Mouse (Mus musculus) forebrain, embryonic 10.5 days (tissue): ENCODE measurements around the gene Paip2b. TPM values are rescaled to one million over a fixed set of nuclear protein-coding genes. Genes with fewer than 3 reads are reported as not detected.
"Not testable (repeated sequence)": the region's sequence is repeated elsewhere in the genome, so short reads cannot be mapped to it uniquely, and the experiment has no call there.

ENCODE experiments used
- DNase-seq: peaks from one replicate; pipeline ENCODE4 v3.0.0-alpha.2; 2017; ENCODE audit warnings: low spot score; ENCODE audit errors: extremely low spot score
- H3K27ac ChIP-seq: fragments of 300-500 bp; sonication (generic); 2 replicates; pipeline ENCODE4 v1.5.1; 2016; ENCODE audit warnings: mild to moderate bottlenecking
- H3K27me3 ChIP-seq: fragments of 300-500 bp; sonication (generic); 2 replicates; pipeline ENCODE4 v1.6.1; 2016; ENCODE audit warnings: mild to moderate bottlenecking; ENCODE audit not compliant: poor library complexity, severe bottlenecking
- H3K36me3 ChIP-seq: fragments of 300-500 bp; sonication (generic); replicated peaks from 2 replicates; pipeline ENCODE4 v1.6.1; 2016; ENCODE audit warnings: mild to moderate bottlenecking, moderate library complexity
- H3K4me1 ChIP-seq: fragments of 300-500 bp; sonication (generic); 2 replicates; pipeline ENCODE4 v1.6.1; 2016
- H3K4me3 ChIP-seq: fragments of 300-500 bp; sonication (generic); 2 replicates; pipeline ENCODE4 v1.5.1; 2016; ENCODE audit warnings: mild to moderate bottlenecking, moderate library complexity
- H3K9me3 ChIP-seq: fragments of 300-500 bp; sonication (generic); 2 replicates; pipeline ENCODE4 v1.6.1; 2016; ENCODE audit warnings: mild to moderate bottlenecking, moderate library complexity
- WGBS: fragments of 180-500 bp; shearing (Covaris S2); methylation state at CpG from one replicate; pipeline ENCODE4 v1.1.7; 2016; 5-methylcytosine and 5-hydroxymethylcytosine counted together
- polyA plus RNA-seq: library from polyadenylated mRNA; unstranded; fragments of >200 nt; fragmentation: Nextera tagmentation; extraction: Ambion mirVana; gene quantifications from 2 replicates; pipeline ENCODE4 v1.2.1, GENCODE M21; 2016

The Paip2b gene
- polyA plus RNA-seq, 1 experiment from 2014 or later: 22.7 TPM

DNA sequence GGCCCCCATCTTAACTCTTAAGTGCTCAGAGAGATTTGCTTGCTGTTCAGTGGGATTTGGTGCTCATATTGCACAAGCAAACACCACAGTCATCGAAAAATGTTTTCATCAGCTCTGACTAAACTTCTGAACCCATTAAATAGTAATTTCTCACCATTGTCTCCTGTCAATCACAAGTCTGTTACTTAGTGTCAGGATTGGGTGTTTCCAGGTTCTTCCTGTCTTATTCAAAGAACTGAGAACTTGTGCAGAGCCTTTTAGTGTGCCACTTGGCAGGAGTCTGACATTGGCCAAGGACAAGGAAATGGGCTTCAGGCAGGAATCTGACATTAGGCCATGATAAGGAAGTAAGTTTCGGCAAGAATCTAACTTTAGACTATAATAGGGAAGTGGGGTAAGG lies 6.5 kb upstream of the Paip2b start:
- Histone ChIP-seq H3K27me3 (no peaks in the 10 kb centered on the region), H3K36me3 (no peaks in the 10 kb centered on the region), H3K27ac (no peak overlapping the region), H3K4me1 (no peaks in the 10 kb centered on the region), H3K4me3 (no peak overlapping the region), H3K9me3 (no peaks in the 10 kb centered on the region)
- DNase-seq: no peak
- 92% methylated on average over 2 of the region's 2 CpGs for whole genome bisulfite sequencing

DNA sequence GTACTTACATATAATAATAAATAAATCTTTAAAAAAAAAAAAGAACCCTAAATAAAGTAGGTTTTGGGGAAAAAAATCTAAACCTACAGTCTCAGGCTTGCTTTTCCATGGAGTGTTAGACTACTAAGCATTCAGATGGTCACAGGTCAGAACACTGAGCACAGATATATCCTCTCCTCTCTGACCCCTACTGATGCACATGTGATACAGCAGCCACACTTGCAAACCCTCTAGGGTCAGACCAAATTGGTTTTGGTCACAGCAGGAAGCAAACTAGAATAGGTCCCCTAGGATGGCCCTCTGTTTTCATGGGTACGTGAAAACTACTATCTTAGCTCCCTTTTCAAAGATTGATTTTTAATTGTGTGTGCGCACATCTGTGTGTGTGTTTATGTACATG lies 5.3 kb upstream of the Paip2b start:
- no peak overlapping the region for H3K27ac ChIP-seq
- H3K27me3 ChIP-seq: no peaks in the 10 kb centered on the region
- 93% methylated on average over 2 of the region's 2 CpGs for WGBS
- H3K4me3 ChIP-seq: no peak overlapping the region
- no peaks in the 10 kb centered on the region for H3K36me3 ChIP-seq
- no peak for DNase-seq
- no peaks in the 10 kb centered on the region for H3K9me3 ChIP-seq
- H3K4me1 ChIP-seq: 0 out of 2 replicates have a peak, but pooled peaks cover 5% of the 10 kb centered on the region

DNA sequence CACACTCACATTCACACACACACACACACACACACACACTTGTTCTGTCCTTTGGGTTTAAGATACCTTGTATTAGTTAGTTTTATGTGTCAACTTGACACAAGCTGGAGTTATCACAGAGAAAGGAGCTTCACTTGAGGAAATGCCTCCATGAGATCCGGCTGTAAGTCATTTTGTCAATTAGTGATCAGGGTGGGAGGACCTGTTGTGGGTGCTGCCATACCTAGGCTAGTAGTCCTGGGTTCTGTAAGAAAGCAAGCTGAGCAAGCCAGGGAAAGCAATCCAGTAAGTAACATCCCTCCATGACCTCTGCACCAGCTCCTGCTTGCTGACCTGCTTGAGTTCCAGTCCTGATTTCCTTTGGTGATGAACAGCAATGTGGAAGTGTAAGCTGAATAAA lies 852 bp upstream of the Paip2b start:
- peaks cover 20% of the 10 kb centered on the region for H3K36me3 ChIP-seq
- peaks cover 25% of the 10 kb centered on the region for H3K4me1 ChIP-seq
- H3K9me3 ChIP-seq, DNase-seq, H3K27me3 ChIP-seq: not testable (repeated sequence)
- peak overlapping the region; percentile 69 for H3K4me3 ChIP-seq
- 70% methylated on average over 1 of the region's 1 CpGs for WGBS
- H3K27ac ChIP-seq: peak overlapping the region; percentile 63; the same call in 1 of the 2 replicates

DNA sequence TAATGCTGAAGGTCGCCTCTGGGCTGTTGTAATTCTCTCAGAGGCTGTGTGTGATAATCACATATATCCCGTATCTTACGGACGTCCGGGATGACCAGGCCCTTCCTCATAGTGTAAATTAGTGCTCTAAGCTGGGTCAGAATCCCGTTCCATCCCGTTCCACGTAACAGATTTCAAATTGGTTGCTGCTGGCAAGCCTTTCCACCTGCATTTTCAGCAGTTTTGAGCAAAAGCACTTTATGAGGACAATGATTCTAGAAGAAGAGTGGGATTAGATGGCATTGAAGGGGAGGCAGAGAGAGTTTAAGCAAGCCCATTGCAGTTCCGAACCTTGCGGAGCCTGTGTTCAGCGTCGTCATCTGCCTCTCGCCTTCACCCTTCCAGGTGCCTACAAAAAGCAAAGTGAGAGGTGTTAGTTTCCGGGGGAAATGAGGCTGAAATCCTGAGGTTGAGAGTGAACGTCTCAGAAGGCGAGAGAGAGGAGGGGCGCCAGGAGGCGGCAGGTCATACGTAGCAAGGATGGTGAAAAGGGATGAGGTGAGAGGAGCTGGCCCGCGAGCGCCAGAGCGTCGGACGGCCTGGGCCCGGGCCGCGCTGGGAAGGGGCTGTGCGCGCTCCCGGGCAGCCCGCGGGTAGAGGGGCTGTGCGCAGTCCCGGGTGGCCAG lies 468 bp downstream of the Paip2b start:
- Histone ChIP-seq H3K4me3 (peak overlapping the region; percentile 69), H3K9me3 (no peaks in the 10 kb centered on the region), H3K27me3 (no peaks in the 10 kb centered on the region), H3K27ac (peak overlapping the region; percentile 89), H3K4me1 (peaks cover 25% of the 10 kb centered on the region), H3K36me3 (peaks cover 27% of the 10 kb centered on the region)
- DNase-seq: no peak
- 3% methylated on average over 35 of the region's 35 CpGs for WGBS

DNA sequence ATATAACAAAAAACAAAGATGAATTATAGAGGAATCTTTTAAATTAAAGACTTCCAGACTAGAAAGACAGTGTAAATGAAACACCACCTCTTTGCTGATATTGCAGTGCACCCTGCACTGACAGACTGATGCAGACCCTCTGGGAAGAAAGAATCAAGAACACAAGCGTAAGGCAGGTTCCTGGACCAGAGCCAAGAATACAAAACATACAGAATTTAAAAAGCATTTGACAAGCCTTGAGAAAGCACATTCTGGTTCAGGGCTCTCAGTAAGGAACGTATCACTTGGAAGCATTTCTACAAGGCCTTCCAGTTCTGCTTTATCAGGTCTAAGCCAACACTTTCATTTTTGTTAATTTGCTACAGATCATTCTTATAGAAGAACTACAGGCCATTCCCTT lies 9.7 kb downstream of the Paip2b start:
- H3K9me3 ChIP-seq: no peaks in the 10 kb centered on the region
- 95% methylated on average over 2 of the region's 2 CpGs for WGBS
- H3K4me3 ChIP-seq: no peak overlapping the region
- H3K27me3 ChIP-seq: no peaks in the 10 kb centered on the region
- H3K4me1 ChIP-seq: peaks cover 21% of the 10 kb centered on the region
- no peak for DNase-seq
- no peak overlapping the region for H3K27ac ChIP-seq
- peaks cover 18% of the 10 kb centered on the region for H3K36me3 ChIP-seq

DNA sequence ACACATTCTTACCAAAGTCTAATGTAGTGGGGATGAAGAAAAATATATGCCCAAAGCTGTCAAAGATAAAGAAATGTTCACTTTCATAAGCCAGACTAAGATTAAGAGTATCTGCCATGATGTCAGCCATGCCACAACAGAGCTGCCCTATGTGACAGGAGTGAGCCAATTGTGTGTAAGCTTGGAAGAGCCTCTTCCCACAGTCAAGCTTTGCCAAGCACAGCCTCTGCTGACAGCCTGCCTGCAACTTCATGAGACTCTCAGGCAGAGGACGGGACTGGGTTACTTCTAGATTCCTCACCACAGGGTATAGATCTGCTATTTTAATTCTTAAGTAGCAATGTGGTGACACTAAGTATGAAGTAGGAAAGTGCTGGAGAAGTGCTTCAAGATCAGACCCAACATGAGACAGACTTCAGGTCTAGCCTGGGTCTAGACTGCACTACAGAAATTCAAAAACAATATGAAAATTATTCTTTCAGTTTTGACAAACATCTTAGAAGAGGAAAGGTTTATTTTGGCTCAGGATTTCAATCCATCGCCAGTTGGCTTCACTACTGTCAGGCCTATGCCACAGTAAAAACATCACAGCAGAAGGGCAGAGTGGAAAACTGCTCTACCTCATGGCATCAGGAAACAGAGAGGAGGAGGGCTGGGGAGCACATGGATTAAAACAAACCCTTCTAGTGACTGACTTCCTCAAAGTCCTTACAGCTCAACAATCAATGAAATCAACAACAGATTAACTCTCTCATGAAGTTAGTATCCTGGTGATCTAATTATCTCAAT lies 10.6 kb downstream of the Paip2b start:
- DNase-seq: no peak
- Histone ChIP-seq H3K9me3 (no peaks in the 10 kb centered on the region), H3K27me3 (no peaks in the 10 kb centered on the region), H3K27ac (no peak overlapping the region), H3K4me3 (no peak overlapping the region), H3K4me1 (peaks cover 21% of the 10 kb centered on the region), H3K36me3 (peaks cover 26% of the 10 kb centered on the region)
- WGBS: 95% methylated on average over 2 of the region's 2 CpGs

DNA sequence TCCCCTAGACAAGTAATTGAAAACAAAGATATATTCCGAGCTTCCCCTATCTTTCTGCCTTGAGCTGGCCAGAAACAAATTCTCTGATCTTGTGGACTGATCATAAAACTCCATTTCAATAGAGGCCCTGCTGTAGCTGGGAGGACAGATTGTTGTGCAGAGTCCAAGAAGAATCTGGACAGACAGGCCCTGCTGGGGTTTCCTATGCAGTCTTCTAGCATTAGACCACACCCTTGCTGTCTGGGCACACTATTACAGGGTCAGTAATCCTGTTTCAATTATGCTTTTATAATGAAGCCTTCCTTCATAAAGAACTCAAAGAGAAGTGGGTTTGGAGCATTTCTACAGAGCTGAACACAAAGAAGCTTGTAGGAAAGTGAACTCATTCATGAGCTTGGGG lies 12.5 kb downstream of the Paip2b start:
- Histone ChIP-seq H3K27me3 (no peaks in the 10 kb centered on the region), H3K4me3 (no peak overlapping the region), H3K9me3 (no peaks in the 10 kb centered on the region), H3K27ac (peak overlapping the region; percentile 52; the same call in 1 of the 2 replicates), H3K36me3 (peaks cover 46% of the 10 kb centered on the region), H3K4me1 (peaks cover 21% of the 10 kb centered on the region)
- WGBS: 79% methylated on average over 1 of the region's 1 CpGs
- no peak for DNase-seq

DNA sequence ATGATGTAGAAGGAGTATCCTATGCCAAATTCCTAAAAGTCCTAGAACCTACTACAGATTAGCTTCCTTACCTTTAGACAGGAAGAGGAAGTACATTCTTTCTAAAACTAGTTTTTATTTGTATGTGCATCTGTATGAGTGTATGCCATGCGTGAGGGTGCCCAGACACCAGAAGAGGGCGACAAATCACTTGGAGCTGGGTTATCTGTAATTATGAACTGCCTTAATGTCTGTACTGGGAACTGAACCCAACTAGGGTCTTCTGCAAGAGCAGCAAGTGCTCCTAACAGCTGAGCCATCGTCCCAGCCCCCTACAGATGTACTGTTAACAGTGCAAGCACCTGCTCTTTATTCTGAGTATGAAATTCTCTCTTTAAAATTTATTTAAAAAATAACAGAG lies 15.7 kb downstream of the Paip2b start:
- peaks cover 76% of the 10 kb centered on the region for H3K36me3 ChIP-seq
- H3K9me3 ChIP-seq: no peaks in the 10 kb centered on the region
- H3K4me1 ChIP-seq: peaks cover 21% of the 10 kb centered on the region
- H3K27me3 ChIP-seq: no peaks in the 10 kb centered on the region
- WGBS: 94% methylated on average over 3 of the region's 3 CpGs
- H3K27ac ChIP-seq: no peak overlapping the region
- H3K4me3 ChIP-seq: no peak overlapping the region
- DNase-seq: no peak

DNA sequence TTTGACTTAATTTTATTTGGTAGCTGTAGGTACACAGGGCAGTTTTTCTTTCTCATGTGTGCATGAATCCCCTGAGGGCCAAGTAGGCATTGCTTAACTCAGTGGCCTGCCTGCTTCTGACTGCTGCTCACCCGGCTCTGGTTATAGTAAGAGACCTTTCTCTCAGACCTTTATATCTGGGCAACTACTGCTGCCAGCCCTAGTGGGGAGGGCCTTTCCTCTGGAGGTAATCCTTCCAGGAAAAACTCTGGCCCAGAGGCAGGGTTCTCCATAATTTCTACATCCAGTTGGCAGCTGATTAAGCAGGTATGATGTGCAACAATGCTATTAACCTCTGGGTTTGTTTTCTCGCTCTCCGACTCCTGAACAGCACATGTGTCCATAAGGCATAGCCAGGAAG lies 28.7 kb downstream of the Paip2b start:
- Histone ChIP-seq H3K36me3 (peaks cover 56% of the 10 kb centered on the region), H3K27ac (no peak overlapping the region), H3K27me3 (no peaks in the 10 kb centered on the region), H3K4me1 (no peaks in the 10 kb centered on the region), H3K9me3 (no peaks in the 10 kb centered on the region), H3K4me3 (no peak overlapping the region)
- no peak for DNase-seq
- 91% methylated on average over 3 of the region's 3 CpGs for WGBS

DNA sequence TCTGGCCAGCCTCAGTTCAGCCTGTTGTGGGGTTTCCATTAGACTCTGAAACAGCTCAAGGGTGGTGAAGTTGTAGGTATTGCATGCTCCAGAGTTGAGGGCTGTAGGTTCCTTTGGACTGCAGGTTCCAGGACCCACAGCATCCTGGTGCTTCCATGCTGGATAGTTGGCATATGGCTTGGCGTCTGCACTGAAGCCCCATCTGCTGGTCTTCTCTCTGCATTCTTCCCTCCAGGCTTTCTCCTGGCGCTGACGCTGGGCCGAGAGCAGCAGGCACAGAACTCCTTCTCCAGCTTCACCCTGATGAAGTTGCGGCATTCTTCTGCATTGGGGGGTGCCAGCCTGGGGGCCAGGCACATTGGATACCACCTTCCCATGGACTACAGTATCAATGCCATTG lies 29.5 kb downstream of the Paip2b start:
- H3K27me3 ChIP-seq: no peaks in the 10 kb centered on the region; the same call in 1 of the 2 replicates
- WGBS: 91% methylated on average over 5 of the region's 5 CpGs
- DNase-seq: no peak

DNA sequence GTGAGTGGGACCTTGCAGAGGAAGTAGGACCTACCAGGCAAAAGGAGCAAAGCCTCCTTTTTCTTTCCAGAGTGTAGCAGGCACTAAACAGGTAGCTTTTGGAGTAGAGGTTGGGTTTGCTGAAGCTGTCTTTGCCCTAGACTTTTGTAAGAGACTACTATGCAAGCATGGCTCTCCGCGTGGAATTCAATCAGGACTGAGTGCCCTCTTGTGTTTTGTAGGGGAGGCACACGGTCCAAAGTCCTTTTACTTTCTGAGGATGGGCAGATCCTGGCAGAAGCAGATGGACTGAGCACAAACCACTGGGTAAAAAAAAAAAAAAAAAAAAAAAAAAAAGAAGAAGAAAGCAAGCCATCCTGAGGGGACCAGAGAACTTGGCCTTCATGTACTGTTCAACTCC lies 34.9 kb downstream of the Paip2b start:
- Histone ChIP-seq H3K27ac (no peak overlapping the region), H3K9me3 (no peaks in the 10 kb centered on the region), H3K4me3 (no peak overlapping the region), H3K4me1 (peaks cover 22% of the 10 kb centered on the region), H3K27me3 (no peaks in the 10 kb centered on the region; the same call in 1 of the 2 replicates), H3K36me3 (peaks cover 15% of the 10 kb centered on the region)
- WGBS: 66% methylated on average over 3 of the region's 3 CpGs
- DNase-seq: no peak

More for the DNA sequence above, 29.5 kb downstream of the Paip2b start:
- H3K9me3 ChIP-seq: no peaks in the 10 kb centered on the region
- no peaks in the 10 kb centered on the region for H3K4me1 ChIP-seq
- H3K4me3 ChIP-seq: no peak overlapping the region
- H3K27ac ChIP-seq: no peak overlapping the region
- H3K36me3 ChIP-seq: peaks cover 48% of the 10 kb centered on the region

DNA sequence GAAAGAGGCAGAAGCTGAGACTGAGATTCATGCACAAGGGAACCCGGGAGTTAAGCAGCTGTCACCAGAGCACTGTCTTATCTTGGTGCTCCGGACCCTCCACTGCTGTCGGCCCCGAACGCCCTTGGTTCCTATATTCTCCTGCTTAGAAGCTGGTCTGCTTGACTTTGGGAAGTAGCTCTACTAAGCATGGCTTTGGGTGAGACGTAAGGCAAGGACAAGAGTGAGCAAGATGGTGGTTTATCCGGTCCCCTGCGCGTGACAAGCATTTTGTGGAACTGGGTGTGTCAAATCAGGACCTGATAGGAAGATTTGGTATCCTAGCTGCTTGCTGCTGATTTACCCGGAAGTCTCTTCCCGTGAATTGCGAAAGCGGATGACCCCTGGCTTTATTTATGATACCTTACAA lies 36.0 kb downstream of the Paip2b start:
- Histone ChIP-seq H3K4me3 (peak overlapping the region; percentile 91), H3K27ac (peak overlapping the region; percentile 94), H3K36me3 (peaks cover 3% of the 10 kb centered on the region), H3K27me3 (no peaks in the 10 kb centered on the region; the same call in 1 of the 2 replicates), H3K9me3 (no peaks in the 10 kb centered on the region), H3K4me1 (peaks cover 22% of the 10 kb centered on the region)
- no peak for DNase-seq
- 21% methylated on average over 13 of the region's 13 CpGs for WGBS

DNA sequence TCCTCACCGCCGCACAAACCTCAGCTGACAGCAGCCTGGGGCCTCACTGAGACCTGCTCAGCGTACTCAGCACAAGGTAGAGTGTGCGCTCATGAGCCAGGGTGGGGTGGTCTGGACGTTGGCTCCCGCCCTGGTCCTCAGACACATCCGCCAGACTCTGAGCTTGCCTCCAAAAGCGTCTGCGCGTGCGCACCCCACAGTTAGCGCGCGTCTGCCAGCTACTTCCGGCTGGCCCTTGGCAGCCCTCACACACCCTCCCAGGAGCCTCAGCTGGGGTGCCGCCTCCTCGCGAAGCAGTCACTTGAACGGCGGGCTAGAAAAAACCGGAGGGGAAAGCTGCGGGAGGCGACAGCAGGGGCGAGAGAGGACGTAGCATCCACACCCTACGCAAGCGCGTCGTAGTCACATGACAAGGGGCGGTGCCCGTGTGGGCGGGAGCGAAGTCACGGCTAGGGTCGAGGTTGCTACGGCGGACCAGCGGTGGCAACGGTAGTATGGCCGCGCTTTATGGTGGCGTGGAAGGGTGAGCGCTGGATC lies 36.7 kb downstream of the Paip2b start, which contains the start of gene Nagk:
Gene Nagk (plus strand): TSS at position 223 of the 537 bp plus-strand sequence.
- no peaks in the 10 kb centered on the region; the same call in 1 of the 2 replicates for H3K27me3 ChIP-seq
- peak; percentile 92 for DNase-seq
- WGBS: under 1% methylated on average over 43 of the region's 43 CpGs
- peaks cover 22% of the 10 kb centered on the region for H3K4me1 ChIP-seq
- peak within 1 kb of the TSS; percentile 91 for H3K4me3 ChIP-seq
- no peaks in the 10 kb centered on the region for H3K9me3 ChIP-seq
- peak within 1 kb of the TSS; percentile 94 for H3K27ac ChIP-seq
- no peaks in the 10 kb centered on the region for H3K36me3 ChIP-seq
